Mouse (Mus musculus) midbrain, embryonic 12.5 days (tissue): ENCODE measurements around the gene Gm20388. TPM values are rescaled to one million over a fixed set of nuclear protein-coding genes. Genes with fewer than 3 reads are reported as not detected.

ENCODE experiments used
- ATAC-seq: fragments of 200-750 bp; cut with Nextera tagmentation; 2 replicates; pipeline ENCODE4 v1.8.0; 2017; ENCODE audit warnings: low read depth, moderate TSS enrichment, moderate library complexity; ENCODE audit not compliant: low FRiP score
- H3K27ac ChIP-seq: fragments of 300-500 bp; sonication (generic); replicated peaks from 2 replicates; pipeline ENCODE4 v1.5.1; 2016; ENCODE audit warnings: mild to moderate bottlenecking
- H3K27me3 ChIP-seq: fragments of 300-500 bp; sonication (generic); 2 replicates; pipeline ENCODE4 v1.6.1; 2016; ENCODE audit warnings: mild to moderate bottlenecking
- H3K36me3 ChIP-seq: fragments of 300-500 bp; sonication (generic); 2 replicates; pipeline ENCODE4 v1.6.1; 2016
- H3K4me1 ChIP-seq: fragments of 300-500 bp; sonication (generic); 2 replicates; pipeline ENCODE4 v1.6.1; 2016
- H3K4me2 ChIP-seq: fragments of 300-500 bp; sonication (generic); replicated peaks from 2 replicates; pipeline ENCODE4 v1.6.1; 2016; ENCODE audit warnings: mild to moderate bottlenecking, moderate library complexity
- H3K4me3 ChIP-seq: fragments of 300-500 bp; sonication (generic); 2 replicates; pipeline ENCODE4 v1.5.1; 2016; ENCODE audit warnings: mild to moderate bottlenecking
- H3K9ac ChIP-seq: fragments of 300-500 bp; sonication (generic); replicated peaks from 2 replicates; pipeline ENCODE4 v1.6.1; 2016; ENCODE audit warnings: mild to moderate bottlenecking, moderate library complexity
- H3K9me3 ChIP-seq: fragments of 300-500 bp; sonication (generic); 2 replicates; pipeline ENCODE4 v1.6.1; 2016; ENCODE audit warnings: mild to moderate bottlenecking
- WGBS: fragments of 180-500 bp; shearing (Covaris S2); methylation state at CpG from one replicate; pipeline ENCODE4 v1.1.7; 2016; 5-methylcytosine and 5-hydroxymethylcytosine counted together
- polyA plus RNA-seq: library from polyadenylated mRNA; unstranded; fragments of >200 nt; fragmentation: Nextera tagmentation; extraction: Ambion mirVana; gene quantifications from 2 replicates; pipeline ENCODE4 v1.2.1, GENCODE M21; 2016

Gene Gm20388
- polyA plus RNA-seq, 1 experiment from 2014 or later, result not detected

- Histone ChIP-seq H3K9ac (peak overlapping the region; percentile 78), H3K4me3 (peak overlapping the region; percentile 64), H3K4me1 (peaks cover 44% of the 10 kb centered on the region), H3K4me2 (peak overlapping the region; percentile 95), H3K27me3 (peaks cover 75% of the 10 kb centered on the region), H3K27ac (peak overlapping the region; percentile 73), H3K9me3 (no peaks in the 10 kb centered on the region), H3K36me3 (no peaks in the 10 kb centered on the region)
- no peak for ATAC-seq
- WGBS, result 2% methylated on average over 30 of the region's 37 CpGs
Measured at GRCm38 (mm10) chr8:122283356-122284202, 2372.9 kb downstream of the Gm20388 start.

GRCm38 (mm10) chr8:122284203-122284658 lies 2373.6 kb downstream of the Gm20388 start:
- 2% methylated on average over 33 of the region's 33 CpGs for WGBS
- H3K4me1 ChIP-seq, result peaks cover 44% of the 10 kb centered on the region
- ATAC-seq, result no peak
- no peaks in the 10 kb centered on the region for H3K36me3 ChIP-seq
- H3K27ac ChIP-seq, result peak overlapping the region; percentile 73
- H3K4me3 ChIP-seq, result peak overlapping the region; percentile 64
- H3K9me3 ChIP-seq, result no peaks in the 10 kb centered on the region
- peak overlapping the region; percentile 95 for H3K4me2 ChIP-seq
- H3K9ac ChIP-seq, result peak overlapping the region; percentile 78
- H3K27me3 ChIP-seq, result peaks cover 73% of the 10 kb centered on the region

GRCm38 (mm10) chr8:122284659-122285261 lies 2374.1 kb downstream of the Gm20388 start:
- Histone ChIP-seq H3K27me3 (peaks cover 73% of the 10 kb centered on the region), H3K9ac (peak overlapping the region; percentile 78; the same call in 1 of the 2 replicates), H3K36me3 (no peaks in the 10 kb centered on the region), H3K4me2 (peak overlapping the region; percentile 95), H3K27ac (peak overlapping the region; percentile 73), H3K4me3 (peak overlapping the region; percentile 64), H3K4me1 (peaks cover 44% of the 10 kb centered on the region), H3K9me3 (no peaks in the 10 kb centered on the region)
- WGBS, result 6% methylated on average over 21 of the region's 21 CpGs
- no peak for ATAC-seq

GRCm38 (mm10) chr8:122285727-122286126 lies 2375.1 kb downstream of the Gm20388 start:
- Histone ChIP-seq H3K4me2 (no peak overlapping the region), H3K9me3 (no peaks in the 10 kb centered on the region), H3K4me1 (peaks cover 41% of the 10 kb centered on the region), H3K4me3 (no peak overlapping the region), H3K27ac (no peak overlapping the region), H3K9ac (peak overlapping the region; percentile 34; the same call in 1 of the 2 replicates), H3K27me3 (peaks cover 65% of the 10 kb centered on the region), H3K36me3 (no peaks in the 10 kb centered on the region)
- no peak for ATAC-seq
- WGBS, result 66% methylated on average over 6 of the region's 6 CpGs

GRCm38 (mm10) chr8:122286899-122287298 lies 2376.3 kb downstream of the Gm20388 start:
- Histone ChIP-seq H3K4me1 (peaks cover 48% of the 10 kb centered on the region), H3K27ac (no peak overlapping the region), H3K9ac (no peak overlapping the region), H3K36me3 (no peaks in the 10 kb centered on the region), H3K4me3 (no peak overlapping the region), H3K27me3 (peaks cover 65% of the 10 kb centered on the region), H3K4me2 (no peak overlapping the region), H3K9me3 (no peaks in the 10 kb centered on the region)
- no peak for ATAC-seq
- WGBS, result 86% methylated on average over 10 of the region's 10 CpGs

GRCm38 (mm10) chr8:122287742-122288141 lies 2377.1 kb downstream of the Gm20388 start:
- WGBS, result 88% methylated on average over 8 of the region's 8 CpGs
- H3K4me3 ChIP-seq, result no peak overlapping the region
- H3K9ac ChIP-seq, result no peak overlapping the region
- peaks cover 61% of the 10 kb centered on the region for H3K27me3 ChIP-seq
- H3K4me1 ChIP-seq, result peaks cover 46% of the 10 kb centered on the region
- no peaks in the 10 kb centered on the region for H3K36me3 ChIP-seq
- no peak overlapping the region for H3K27ac ChIP-seq
- no peak for ATAC-seq
- no peaks in the 10 kb centered on the region for H3K9me3 ChIP-seq
- no peak overlapping the region for H3K4me2 ChIP-seq

- Histone ChIP-seq H3K9me3 (no peaks in the 10 kb centered on the region), H3K9ac (no peak overlapping the region), H3K4me1 (peaks cover 40% of the 10 kb centered on the region), H3K27ac (no peak overlapping the region), H3K27me3 (peaks cover 55% of the 10 kb centered on the region), H3K4me2 (no peak overlapping the region), H3K4me3 (no peak overlapping the region), H3K36me3 (no peaks in the 10 kb centered on the region)
- 75% methylated on average over 3 of the region's 3 CpGs for WGBS
- ATAC-seq, result no peak
Measured at GRCm38 (mm10) chr8:122288344-122288743, 2377.7 kb downstream of the Gm20388 start.

GRCm38 (mm10) chr8:122291075-122291474 lies 2380.4 kb downstream of the Gm20388 start:
- Histone ChIP-seq H3K27ac (peak overlapping the region; percentile 54; the same call in 1 of the 2 replicates), H3K27me3 (peaks cover 28% of the 10 kb centered on the region), H3K4me3 (no peak overlapping the region), H3K4me2 (no peak overlapping the region), H3K36me3 (no peaks in the 10 kb centered on the region), H3K4me1 (peaks cover 35% of the 10 kb centered on the region), H3K9ac (no peak overlapping the region), H3K9me3 (no peaks in the 10 kb centered on the region)
- ATAC-seq, result no peak
- WGBS, result 71% methylated on average over 12 of the region's 12 CpGs

GRCm38 (mm10) chr8:122291549-122291948 lies 2380.9 kb downstream of the Gm20388 start:
- Histone ChIP-seq H3K9me3 (no peaks in the 10 kb centered on the region), H3K4me3 (no peak overlapping the region), H3K4me1 (peaks cover 36% of the 10 kb centered on the region), H3K27ac (peak overlapping the region; percentile 54), H3K9ac (no peak overlapping the region), H3K4me2 (0 out of 2 replicates have a peak overlapping the region, but pooled peaks have one; percentile 2), H3K27me3 (peaks cover 23% of the 10 kb centered on the region), H3K36me3 (no peaks in the 10 kb centered on the region)
- WGBS, result 34% methylated on average over 10 of the region's 10 CpGs
- ATAC-seq, result 0 out of 2 replicates have a peak, but pooled peaks have one; percentile 14

GRCm38 (mm10) chr8:122293484-122293883 lies 2382.8 kb downstream of the Gm20388 start:
- H3K9ac ChIP-seq, result no peak overlapping the region
- H3K4me2 ChIP-seq, result no peak overlapping the region
- 0 out of 2 replicates have a peak, but pooled peaks cover 5% of the 10 kb centered on the region for H3K27me3 ChIP-seq
- no peak overlapping the region for H3K4me3 ChIP-seq
- ATAC-seq, result no peak
- H3K9me3 ChIP-seq, result no peaks in the 10 kb centered on the region
- H3K27ac ChIP-seq, result 0 out of 2 replicates have a peak overlapping the region, but pooled peaks have one; percentile 11
- peaks cover 50% of the 10 kb centered on the region for H3K4me1 ChIP-seq
- 63% methylated on average over 10 of the region's 10 CpGs for whole genome bisulfite sequencing
- no peaks in the 10 kb centered on the region for H3K36me3 ChIP-seq

- no peaks in the 10 kb centered on the region for H3K27me3 ChIP-seq
- no peaks in the 10 kb centered on the region for H3K36me3 ChIP-seq
- H3K9ac ChIP-seq, result no peak overlapping the region
- H3K9me3 ChIP-seq, result no peaks in the 10 kb centered on the region
- H3K4me1 ChIP-seq, result peaks cover 53% of the 10 kb centered on the region
- no peak overlapping the region for H3K4me3 ChIP-seq
- peak; percentile 39; the same call in 1 of the 2 replicates for ATAC-seq
- WGBS, result 4% methylated on average over 7 of the region's 7 CpGs
- no peak overlapping the region for H3K27ac ChIP-seq
- no peak overlapping the region for H3K4me2 ChIP-seq
Measured at GRCm38 (mm10) chr8:122294273-122294683, 2383.6 kb downstream of the Gm20388 start.

- peaks cover 53% of the 10 kb centered on the region for H3K4me1 ChIP-seq
- peak overlapping the region; percentile 54; the same call in 1 of the 2 replicates for H3K27ac ChIP-seq
- H3K27me3 ChIP-seq, result no peaks in the 10 kb centered on the region
- H3K9ac ChIP-seq, result no peak overlapping the region; the same call in 1 of the 2 replicates
- no peak overlapping the region for H3K4me3 ChIP-seq
- whole genome bisulfite sequencing, result 75% methylated on average over 9 of the region's 9 CpGs
- ATAC-seq, result no peak
- H3K36me3 ChIP-seq, result no peaks in the 10 kb centered on the region
- no peaks in the 10 kb centered on the region for H3K9me3 ChIP-seq
- no peak overlapping the region for H3K4me2 ChIP-seq
Measured at GRCm38 (mm10) chr8:122295389-122295788, 2384.7 kb downstream of the Gm20388 start.
